Mouse (Mus musculus) urinary bladder, postnatal 14 days (tissue): ENCODE data around the gene Rgl3.
A peak's percentile ranks its signal among the peaks of the same experiment; 100 is the strongest.

Experiments
- DNase-seq: peaks from one replicate; pipeline ENCODE4 v3.0.0; 2021; ENCODE audit warnings: low spot score

Gene Rgl3

DNA sequence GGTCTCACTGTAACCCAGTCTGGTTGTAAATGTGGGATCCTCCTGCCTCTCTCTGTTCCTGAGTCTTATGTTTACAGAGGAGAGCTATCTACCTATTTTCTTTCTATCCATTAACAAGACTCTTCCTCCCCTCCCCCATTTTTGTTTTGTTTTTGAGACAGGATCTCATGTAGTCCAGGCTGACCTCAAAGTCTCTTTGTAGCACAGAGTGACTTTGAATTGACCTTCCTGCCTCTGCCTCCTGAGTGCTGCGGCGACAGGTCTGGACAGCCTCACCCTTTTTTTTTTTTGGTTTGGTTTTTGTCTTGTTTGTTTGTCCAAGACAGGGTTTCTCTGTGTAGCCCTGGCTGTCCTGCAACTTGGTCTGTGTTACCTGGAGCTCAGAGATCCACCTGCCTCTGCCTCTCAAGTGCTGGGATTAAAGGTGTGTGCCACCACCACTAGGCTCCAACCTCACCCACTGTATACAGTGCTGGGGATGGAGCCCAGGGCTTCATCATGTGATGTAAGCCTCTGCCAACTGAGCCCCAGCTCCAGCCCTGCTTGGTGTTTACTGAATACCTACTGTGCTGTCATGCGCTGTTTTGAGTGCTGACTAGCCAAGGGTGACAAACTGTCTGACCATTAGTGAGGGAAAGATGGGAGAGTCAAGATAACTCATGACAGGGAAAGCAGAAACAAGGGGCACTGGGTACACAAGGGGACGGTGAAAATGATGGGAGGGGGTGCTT, 10.7 kb downstream of the Rgl3 start:
- DNase-seq, result no peak

DNA sequence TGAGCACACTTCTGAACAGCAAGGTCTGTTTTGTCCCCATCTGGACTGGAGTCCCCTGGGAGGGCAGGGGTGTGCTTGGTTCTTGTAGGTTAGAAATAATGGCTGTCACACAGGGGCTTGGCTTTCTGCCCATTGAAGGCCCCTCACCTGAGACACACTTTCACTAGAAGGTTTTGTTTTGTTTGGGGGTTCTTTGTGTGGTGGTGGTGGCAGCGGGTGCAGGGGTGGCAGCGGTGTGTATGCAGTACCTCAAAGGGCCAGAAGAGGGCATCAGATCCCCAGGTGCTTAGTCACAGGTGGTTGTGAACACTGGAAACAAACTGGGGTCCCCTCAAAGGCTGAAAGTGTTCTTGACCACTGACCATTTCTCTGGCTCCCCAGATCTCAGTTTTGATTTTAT, 11.3 kb downstream of the Rgl3 start:
- DNase-seq, result no peak

DNA sequence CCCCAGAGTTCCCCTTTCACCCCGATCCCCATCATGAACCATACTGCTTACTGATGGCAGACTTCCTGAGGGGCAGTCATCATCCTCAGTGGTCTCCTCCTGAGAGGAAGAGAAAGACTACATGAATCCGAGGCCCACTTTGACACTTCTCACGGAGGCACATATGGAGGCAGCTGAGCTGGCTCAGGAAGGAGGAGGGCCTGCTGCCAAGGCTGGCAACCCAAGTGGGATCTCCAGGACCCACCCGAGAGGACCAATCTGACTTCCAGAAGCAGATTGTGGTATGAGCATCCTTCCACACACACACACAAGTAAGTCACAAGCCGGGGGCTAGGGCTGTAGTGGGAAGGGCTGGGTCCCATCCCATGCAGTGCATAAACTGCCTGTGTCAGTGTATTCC, 11.9 kb downstream of the Rgl3 start:
- no peak for DNase-seq

DNA sequence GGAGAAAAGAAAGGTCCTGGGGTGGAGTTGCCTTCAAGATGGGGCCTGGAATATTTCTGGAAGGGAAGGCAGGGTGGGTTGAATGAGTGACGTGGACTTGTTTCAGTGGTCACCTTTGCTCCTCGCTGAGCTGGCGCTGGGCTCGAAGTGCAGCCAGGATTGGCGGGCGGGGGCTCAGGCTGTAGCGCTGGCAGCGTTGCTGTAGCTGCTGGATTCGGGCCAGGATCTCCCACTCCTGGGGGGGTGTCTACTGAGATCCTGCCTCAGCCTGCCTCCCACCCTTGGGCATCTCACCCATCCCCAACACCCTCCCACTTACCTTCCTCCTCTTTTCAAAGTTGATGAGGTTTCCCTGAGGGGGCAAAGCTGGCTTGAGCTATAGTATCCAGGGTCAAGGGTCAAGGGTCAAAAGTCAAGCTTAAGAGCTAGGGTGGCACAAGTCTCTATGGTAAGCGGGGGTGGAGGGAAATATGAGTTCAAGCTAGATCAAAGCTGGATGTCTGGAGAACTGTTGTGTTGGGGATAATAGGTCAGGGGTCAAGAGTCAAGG, 12.5 kb downstream of the Rgl3 start:
- DNase-seq, result no peak

DNA sequence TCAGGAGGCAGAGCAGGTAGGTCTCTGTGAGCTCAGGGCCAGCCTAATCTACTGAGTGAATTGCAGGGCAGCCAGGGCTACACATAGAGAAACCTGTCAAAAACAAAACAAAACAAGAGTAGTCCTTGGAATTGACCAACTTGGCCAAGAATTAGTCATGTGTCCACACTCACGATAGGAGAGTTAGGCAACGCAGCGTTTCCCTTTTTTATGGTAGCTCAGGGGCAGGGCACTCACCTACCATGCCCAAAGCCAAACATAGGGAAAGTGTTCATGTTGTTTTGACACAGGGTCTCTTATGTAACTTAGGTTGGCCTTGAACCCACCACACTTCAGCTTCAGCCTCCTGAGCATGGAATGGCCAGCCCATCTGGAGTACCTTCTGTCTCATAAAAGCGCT, 19.9 kb downstream of the Rgl3 start:
- no peak for DNase-seq

DNA sequence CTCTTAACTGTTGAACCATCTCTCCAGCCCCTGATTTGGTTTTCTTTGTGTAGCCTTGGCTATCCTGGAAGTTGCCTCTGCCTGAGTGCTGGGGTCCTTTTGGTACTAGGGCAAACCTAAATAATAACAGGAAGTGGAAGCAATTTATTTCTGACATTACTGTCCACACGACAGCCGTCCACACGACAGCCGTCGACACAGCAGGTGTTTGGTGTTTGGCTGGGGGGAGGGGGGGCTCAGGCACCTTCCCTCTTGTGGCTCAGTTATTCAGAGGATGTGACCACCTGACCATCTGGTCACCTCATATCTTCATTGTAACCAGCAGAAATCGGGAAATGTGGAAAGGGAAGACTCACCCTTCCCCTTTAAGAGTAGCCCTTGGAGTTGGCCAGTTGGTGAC, 20.4 kb downstream of the Rgl3 start:
- DNase-seq, result no peak

DNA sequence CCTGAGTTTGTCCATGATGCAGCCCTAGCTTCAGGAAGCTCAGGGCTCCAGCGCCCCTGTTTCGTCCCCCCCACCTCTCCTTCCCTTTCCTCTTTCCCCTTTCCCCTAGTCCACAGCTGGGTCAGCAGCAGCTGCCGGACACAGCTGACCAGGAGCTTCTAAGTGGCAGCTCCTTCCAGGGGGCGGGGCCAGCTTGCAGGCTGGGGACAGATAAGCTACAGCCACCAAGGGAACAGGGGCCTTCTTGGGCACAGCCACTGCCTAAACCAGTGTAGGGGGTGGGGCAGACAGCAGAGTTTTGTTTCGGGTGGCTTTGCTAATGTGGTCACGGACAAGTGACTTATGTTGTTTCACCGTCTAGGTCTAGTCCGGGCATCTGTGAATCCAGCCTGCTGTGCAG, 25.8 kb downstream of the Rgl3 start, which contains the start of gene Epor:
Epor (minus strand) TSS at position 90 of the 400 bp plus-strand sequence.
- DNase-seq, result no peak

DNA sequence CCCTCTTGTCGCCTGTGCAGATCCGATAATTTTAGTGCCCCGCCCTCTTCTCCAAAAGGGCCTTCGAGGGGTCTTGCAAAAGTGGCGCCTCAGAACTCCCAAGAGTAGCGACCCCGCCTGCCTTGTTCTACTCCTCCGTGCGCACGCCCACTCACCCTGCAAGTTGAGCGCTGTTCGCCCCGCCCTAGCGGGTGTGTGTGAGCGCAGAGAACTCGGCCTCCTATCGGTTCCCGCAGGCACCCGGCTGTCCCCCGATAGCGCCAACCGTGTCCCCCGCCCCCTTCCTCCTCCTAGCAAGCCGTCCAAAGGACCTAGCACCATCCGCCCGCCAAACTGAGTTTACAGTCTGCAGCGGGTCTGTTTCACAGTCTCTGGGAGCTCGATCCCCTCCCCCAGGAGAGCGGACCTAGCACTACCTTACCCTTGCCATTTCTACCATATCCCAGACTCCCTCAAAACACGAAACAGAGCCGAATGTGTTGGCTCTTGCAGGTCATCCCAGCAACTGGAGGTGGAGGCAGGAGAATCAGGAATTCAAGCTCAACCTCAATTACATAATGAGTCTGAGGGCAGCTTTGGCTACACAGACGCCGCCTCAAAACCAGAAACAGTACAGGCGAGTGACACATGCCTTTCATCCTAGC, 26.7 kb downstream of the Rgl3 start:
- DNase-seq, result peak; percentile 65

DNA sequence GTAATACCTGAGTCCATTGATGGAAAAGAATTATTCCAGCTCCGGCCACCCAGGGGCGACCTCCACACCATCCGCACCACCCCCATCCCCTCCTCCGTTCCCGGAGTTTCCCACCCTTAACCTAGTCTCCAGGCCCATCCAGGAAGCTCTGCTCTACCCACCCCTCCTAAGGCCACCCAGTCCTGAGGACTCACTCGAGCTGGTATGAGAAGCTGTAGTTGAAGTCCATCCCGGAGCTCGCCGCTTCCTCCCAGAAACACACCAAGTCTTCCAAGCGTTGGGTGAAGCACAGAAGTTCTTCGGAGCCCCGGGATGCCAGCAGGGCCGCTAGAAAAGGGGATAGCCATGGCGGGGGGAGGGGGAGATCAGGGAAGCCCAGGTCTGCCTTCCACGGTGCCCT, 27.2 kb downstream of the Rgl3 start:
- DNase-seq, result no peak

DNA sequence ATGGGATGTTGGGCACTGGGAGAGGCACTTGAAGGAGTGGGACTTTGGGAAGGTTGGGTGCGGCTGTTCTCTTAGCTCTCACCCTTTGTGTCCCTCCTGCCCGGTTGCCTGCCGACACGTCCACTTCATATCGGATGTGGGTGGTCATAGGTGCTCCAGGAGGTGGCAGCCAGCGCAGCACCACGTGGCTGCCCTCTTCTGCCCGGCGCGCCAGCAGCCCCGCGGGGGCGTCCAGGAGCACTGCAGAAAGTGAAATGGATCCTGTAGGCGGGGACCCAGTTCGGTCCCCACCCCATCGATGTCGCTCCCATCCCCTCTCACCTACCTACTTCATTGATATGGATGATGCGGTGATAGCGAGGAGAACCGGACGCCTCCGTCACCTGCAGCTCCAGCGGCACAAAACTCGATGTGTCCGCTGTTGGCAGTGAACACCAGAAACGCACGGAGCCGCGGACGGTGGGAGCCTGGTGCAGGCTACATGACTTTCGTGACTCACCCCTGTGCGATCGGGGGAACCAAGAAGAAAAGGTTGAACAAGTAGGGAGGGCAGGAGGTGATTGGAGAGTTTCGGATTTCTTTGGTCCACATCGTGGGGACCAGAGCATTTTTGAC, 27.8 kb downstream of the Rgl3 start:
- no peak for DNase-seq

DNA sequence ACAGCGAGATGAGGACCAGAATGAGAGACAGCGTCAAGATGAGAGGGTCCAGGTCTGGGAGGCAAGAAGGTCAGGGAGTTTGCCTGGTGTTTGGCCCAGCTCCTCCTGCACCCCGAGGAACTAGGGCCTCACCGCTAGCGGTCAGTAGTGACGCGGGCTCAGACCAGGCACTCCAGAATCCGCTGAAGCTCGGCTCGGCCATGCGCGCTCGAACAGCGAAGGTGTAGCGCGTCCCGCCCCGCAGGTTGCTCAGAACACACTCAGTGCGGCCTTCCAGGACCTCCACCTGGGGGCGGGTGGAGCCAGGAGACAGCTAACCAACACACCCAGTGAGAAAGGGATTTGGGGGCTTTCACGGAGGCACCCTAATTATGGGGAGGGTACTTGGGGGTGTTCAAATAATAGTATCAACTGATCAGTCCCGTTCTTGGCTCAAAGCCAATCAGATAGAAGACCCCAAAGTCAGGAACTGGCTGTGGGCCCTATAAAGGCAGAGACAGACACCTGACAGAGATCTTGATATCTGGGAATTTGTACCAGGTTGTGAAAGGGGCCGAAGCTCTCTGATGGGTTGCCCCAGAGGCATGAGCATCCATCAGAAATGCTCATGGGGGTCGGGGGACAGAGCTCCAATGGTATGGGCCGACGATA, 28.6 kb downstream of the Rgl3 start:
- peak; percentile 45 for DNase-seq

DNA sequence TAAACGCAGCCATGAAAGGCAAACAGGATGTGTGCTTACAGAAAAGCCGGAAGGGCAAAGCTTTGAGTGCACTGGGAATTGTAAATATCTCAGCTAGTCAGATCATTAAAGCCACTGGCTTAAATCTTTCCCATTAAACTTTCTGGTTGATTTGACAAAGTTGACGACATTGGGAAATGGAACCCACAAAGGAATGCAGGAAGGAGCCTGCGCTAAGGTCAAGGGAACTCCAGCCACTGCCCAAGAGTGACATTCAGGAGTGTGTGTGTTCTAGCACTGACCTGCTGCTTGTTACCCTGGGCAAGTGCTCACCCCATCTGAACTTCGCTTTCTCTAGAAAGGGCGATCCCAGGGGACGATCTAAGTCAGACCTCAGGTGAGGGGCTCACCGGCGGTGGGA, 29.1 kb downstream of the Rgl3 start:
- DNase-seq, result no peak

DNA sequence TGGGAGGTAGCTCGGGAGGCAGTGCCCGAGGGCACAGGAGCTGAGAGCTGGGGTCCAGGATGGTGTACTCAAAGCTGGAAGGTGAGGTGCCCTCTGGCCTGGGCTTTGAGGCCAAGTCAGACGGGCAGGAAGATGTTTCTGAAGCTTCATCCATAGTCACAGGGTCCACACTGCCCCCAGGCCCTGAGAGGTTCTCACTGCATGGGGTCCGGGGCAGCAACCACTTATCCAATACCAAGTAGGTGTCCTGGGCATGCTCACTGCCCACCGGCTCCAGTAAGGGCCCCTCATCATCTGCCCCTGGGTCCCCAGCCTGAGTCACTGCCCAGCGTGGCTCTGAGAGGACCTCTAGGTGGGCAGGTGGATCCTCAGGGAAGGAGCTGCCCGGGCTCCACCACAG, 30.0 kb downstream of the Rgl3 start:
- no peak for DNase-seq

DNA sequence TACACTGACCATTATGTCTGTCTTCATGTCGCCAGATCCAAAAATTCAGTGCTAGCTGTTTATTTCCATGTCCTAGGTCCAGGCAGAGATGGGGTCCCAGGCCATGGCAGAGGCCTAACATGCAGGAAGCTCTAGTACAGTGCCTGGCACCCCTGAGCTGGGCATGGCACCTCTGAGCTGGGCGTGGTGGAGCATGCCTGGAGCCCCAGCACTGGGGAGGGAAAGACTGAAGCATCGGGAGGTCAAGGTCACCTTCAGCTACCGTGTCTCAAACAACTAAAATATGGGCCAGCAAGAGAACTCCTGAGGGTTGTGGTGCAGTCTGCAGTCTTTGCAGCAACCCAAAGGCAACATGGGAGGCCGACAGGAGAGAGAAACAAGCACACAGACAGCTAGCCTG, 30.9 kb downstream of the Rgl3 start:
- DNase-seq, result no peak

DNA sequence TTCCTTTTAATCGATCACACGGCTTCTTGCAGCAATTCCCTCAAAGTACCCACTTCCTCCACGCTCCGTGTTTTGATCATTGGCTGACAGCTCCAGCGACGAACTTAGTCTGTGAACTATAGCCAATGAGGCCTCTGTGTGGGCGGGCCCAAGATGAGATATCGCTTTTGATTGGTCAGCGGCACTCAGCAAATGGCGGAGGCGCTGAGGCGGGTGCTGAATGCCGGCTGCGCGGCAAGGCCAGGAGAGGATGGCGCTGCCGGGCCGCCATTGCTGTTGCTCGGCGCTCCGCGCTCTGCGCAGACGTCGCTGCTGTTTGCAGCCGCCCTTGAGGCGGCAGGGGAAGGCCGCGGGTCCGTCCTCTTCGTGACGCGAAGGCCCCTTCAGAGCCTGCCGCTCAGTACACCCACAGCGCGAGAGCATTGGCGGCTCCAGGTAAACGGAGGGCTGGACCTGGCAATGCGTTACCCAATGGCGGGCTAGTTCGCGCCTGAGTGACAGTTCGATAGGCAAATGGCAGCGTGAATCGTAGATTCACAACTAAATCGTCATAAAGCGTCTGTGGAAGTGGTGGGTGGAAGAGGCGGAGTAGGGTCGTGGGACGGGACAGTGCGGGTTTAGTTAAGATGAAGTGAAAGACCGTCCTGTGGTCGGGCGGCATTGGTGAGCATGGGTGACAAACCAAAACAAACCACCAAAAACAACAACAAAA, 33.5 kb downstream of the Rgl3 start, which contains the start of gene Swsap1:
Swsap1 (plus strand) TSS at position 186 of the 712 bp plus-strand sequence.
- DNase-seq, result peak; percentile 97

DNA sequence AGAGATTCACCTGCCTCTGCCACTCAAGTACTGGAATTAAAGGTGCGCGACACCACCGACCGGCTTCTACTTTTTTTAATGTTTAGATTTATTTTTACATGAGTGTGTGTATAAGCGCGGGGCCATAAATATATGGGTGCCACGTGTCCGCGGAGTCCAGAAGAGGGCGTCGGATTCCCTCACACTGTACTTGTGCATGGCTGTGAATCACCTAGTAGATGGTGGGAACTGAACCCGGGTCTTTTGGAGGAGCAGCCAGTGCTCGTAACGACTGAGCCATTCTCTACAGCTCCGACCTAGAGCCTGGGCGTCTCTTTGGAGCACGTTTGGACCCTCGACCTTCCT, 34.0 kb downstream of the Rgl3 start:
- no peak for DNase-seq

DNA sequence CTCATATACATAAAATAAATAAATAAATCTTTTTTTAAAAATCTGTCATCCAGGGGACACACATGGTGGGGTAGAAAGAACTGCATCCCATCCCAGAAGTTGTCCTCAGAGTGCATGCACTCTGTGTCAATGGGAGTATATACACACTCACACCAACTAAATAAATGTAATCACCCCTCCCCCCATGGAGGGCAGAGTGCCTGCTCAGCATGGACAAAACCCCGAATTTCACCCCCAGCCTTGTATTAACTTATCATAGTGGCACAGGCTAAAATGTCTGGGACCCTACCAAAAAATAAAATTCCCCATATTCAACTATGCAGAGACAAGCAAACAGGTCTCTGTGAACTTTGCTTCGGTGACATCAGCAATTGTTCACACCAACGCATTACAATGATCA, 34.6 kb downstream of the Rgl3 start:
- no peak for DNase-seq

DNA sequence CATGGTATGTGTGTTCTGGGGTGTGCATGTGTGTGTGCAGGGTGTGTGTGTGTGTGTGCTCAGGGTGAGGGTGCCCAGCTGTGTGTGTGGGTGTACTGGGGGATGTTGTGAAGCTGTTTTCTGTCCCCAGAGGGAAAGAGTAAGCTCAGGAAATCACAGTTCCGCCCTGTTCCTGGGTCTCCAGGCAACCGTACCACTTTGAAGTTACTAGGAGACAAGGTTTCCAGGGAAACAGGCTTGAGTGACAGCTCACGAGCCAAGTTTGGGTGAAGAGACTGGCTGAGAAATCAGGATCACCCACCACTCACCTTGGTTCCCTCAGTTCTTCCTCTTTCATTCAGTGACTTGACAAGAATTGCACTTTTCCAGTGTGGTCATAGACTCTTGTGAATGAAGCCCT, 35.6 kb downstream of the Rgl3 start:
- no peak for DNase-seq

DNA sequence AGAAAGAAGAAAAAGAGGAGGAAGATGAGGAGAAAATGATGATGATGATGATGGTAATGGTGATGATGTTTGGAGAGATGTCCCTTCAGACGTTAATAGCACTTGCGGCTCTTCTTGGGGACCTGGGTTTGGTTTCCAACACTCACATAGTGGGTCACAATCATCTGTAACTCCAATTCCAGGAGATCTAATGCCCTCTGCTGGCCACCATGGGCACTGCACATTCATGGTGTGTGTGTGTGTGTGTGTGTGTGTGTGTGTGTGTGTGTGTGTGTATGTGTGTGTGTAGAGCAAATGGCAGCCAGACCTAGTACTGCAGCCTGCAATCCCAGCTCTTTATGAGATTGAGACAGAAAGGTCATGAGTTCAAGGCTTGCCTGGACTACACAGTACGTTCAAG, 37.3 kb downstream of the Rgl3 start:
- DNase-seq, result no peak

DNA sequence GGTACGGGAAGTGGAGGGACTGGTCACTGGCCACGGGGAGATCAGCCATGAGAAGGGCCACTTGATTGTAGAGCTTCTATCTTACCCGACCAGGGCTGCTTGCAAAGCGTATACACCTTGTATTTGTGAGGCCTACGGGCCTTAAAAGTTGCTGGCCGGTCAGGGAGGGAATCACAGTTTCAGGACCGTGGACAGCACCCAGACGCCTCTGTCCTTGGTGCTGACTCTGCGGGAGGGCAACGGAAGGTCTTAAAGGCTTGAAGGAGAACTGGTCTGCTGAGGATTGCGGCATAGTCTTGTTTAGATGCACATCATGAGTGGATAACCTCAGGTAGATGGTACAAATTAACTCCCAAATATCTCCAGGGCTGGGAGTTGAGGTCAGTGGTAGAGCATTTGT, 38.9 kb downstream of the Rgl3 start:
- DNase-seq, result peak; percentile 66

DNA sequence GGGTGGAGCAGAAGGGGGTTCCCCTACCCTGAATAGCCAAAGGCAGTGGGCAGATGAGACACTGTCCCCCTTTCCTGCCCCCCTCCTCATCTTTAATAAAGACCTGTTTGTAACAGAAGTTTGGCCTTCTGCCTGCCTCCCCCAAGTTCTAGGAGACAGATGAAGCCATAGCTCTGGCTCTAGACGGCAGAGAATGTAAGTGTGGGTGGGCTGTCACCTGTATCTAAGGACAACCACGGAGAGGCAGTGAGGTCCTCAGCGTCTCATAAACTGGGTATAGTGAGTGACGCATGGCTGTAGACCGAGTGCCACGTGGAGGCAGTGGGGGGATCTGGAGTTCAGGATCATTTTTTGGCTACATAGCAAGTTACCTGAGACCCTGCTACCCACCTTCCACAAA, 40.5 kb downstream of the Rgl3 start:
- no peak for DNase-seq

DNA sequence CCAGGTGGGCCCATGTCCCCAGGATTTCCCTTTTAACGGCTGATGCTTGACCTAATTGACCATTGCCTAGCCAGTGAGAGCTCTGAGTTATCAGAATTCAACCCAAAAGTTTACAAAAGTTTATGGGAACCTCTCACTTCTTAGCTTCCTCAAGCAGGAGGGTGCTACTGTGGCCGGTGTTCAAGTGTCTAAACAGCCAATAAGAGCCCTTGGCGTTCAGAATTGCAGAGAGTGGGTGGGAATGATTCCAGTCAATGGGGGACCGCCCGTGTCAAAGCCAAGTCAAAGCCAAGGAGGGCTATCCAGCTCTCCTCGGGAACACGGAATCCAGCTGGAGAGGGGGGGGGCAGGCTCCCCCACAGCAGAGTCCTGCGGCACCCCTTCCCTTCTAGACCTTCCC, 41.1 kb downstream of the Rgl3 start:
- no peak for DNase-seq
